Mouse (Mus musculus): Measurements from ENCODE around the gene Tgfbr2.

- TF ChIP-seq POLR2A (IDR thresholded peaks at IDR 0.05; ENCODE audit: low read depth, low read length) (no peak), BHLHE40 (IDR thresholded peaks at IDR 0.05; ENCODE audit: low read depth, low read length) (no peak), RAD21 (IDR thresholded peaks at IDR 0.05; ENCODE audit: low read depth, low read length) (no peak), CTCF (conservative IDR thresholded peaks at IDR 0.05 in 1 of 2, IDR thresholded peaks at IDR 0.05 in 1 of 2; ENCODE audit: low read depth in 2 of 2, low read length in 2 of 2) (no peak), JUN (IDR thresholded peaks at IDR 0.05; ENCODE audit: insufficient read depth, low read depth, low read length) (no peak), ZMIZ1 (IDR thresholded peaks at IDR 0.05; ENCODE audit: low read depth, low read length) (no peak), UBTF (IDR thresholded peaks at IDR 0.05; ENCODE audit: low read depth, low read length) (no peak), ZC3H11A (IDR thresholded peaks at IDR 0.05; ENCODE audit: low read depth, low read length) (no peak), SMC3 (IDR thresholded peaks at IDR 0.05; ENCODE audit: low read depth, low read length) (no peak), USF1 (IDR thresholded peaks at IDR 0.05; ENCODE audit: low read depth, low read length) (no peak)
Measured at GRCm38 (mm10) chr9:116212069-116212468, 36.9 kb upstream of the Tgfbr2 start.

All from CH12.LX (cell line).